Mouse (Mus musculus): Measurements from ENCODE around the gene Taar7f. TPM values are rescaled to one million over a fixed set of nuclear protein-coding genes. Genes with fewer than 3 reads are reported as not detected.
"Not testable (repeated sequence)": the region's sequence is repeated elsewhere in the genome, so short reads cannot be mapped to it uniquely, and the experiment has no call there.

The Taar7f gene
- polyA plus RNA-seq, 1 experiment: not detected

GRCm38 (mm10) chr10:24080166-24080565, 30.9 kb downstream of the Taar7f start:
- H3K4me3 ChIP-seq (ENCODE audit: insufficient read depth, poor library complexity, severe bottlenecking): no peak overlapping the region
- no peaks in the 10 kb centered on the region for H3K79me2 ChIP-seq (ENCODE audit: control insufficient read depth, insufficient read depth)

GRCm38 (mm10) chr10:24085936-24086335, 36.6 kb downstream of the Taar7f start:
- H3K27me3 ChIP-seq (ENCODE audit: control insufficient read depth, insufficient read depth, insufficient read length): peaks cover 3% of the 10 kb centered on the region
- H3K79me2 ChIP-seq (ENCODE audit: control insufficient read depth, insufficient read depth): no peaks in the 10 kb centered on the region
- H3K36me3 ChIP-seq (ENCODE audit: control insufficient read depth, insufficient read depth): no peaks in the 10 kb centered on the region
- TF ChIP-seq USF1 (IDR thresholded peaks at IDR 0.05; ENCODE audit: low read depth) (no peak), MYOG (IDR thresholded peaks at IDR 0.05; ENCODE audit: control insufficient read depth, extremely low read depth, insufficient read length) (no peak), CTCF (IDR thresholded peaks at IDR 0.05; ENCODE audit: control insufficient read depth, insufficient read depth, insufficient read length) (no peak), FOSL1 (IDR thresholded peaks at IDR 0.05; ENCODE audit: insufficient read depth, low read length, poor library complexity, severe bottlenecking) (no peak), MAX (IDR thresholded peaks at IDR 0.05) (no peak), MYOD1 (IDR thresholded peaks at IDR 0.05; ENCODE audit: control insufficient read depth, insufficient read length, low read depth) (no peak), CEBPB (IDR thresholded peaks at IDR 0.05; ENCODE audit: low read depth) (no peak)
- H3K4me3 ChIP-seq (ENCODE audit: insufficient read depth, poor library complexity, severe bottlenecking): no peak overlapping the region
- no peak overlapping the region for H3ac ChIP-seq (ENCODE audit: control insufficient read depth, insufficient read length, low read depth)
- no peaks in the 10 kb centered on the region for H3K79me3 ChIP-seq (ENCODE audit: low read depth)

More at GRCm38 (mm10) chr10:24080166-24080565, 30.9 kb downstream of the Taar7f start:
- no peak overlapping the region for H3ac ChIP-seq (ENCODE audit: control insufficient read depth, insufficient read length, low read depth)
- peaks cover 3% of the 10 kb centered on the region for H3K27me3 ChIP-seq (ENCODE audit: control insufficient read depth, insufficient read depth, insufficient read length)
- TF ChIP-seq MYOG (IDR thresholded peaks at IDR 0.05; ENCODE audit: control insufficient read depth, extremely low read depth, insufficient read length) (no peak), MAX (IDR thresholded peaks at IDR 0.05) (no peak), CTCF (IDR thresholded peaks at IDR 0.05; ENCODE audit: control insufficient read depth, insufficient read depth, insufficient read length) (no peak), USF1 (IDR thresholded peaks at IDR 0.05; ENCODE audit: low read depth) (no peak), FOSL1 (IDR thresholded peaks at IDR 0.05; ENCODE audit: insufficient read depth, low read length, poor library complexity, severe bottlenecking) (no peak)
- no peaks in the 10 kb centered on the region for H3K79me3 ChIP-seq (ENCODE audit: low read depth)
- H3K36me3 ChIP-seq (ENCODE audit: control insufficient read depth, insufficient read depth): no peaks in the 10 kb centered on the region

- no peaks in the 10 kb centered on the region for H3K36me3 ChIP-seq (ENCODE audit: control insufficient read depth, insufficient read depth)
- H3K79me3 ChIP-seq (ENCODE audit: low read depth): no peaks in the 10 kb centered on the region
- H3K27me3 ChIP-seq (ENCODE audit: control insufficient read depth, insufficient read depth, insufficient read length): peaks cover 3% of the 10 kb centered on the region
- TF ChIP-seq USF1 (IDR thresholded peaks at IDR 0.05; ENCODE audit: low read depth): no peak
- no peak overlapping the region for H3ac ChIP-seq (ENCODE audit: control insufficient read depth, insufficient read length, low read depth)
- H3K4me3 ChIP-seq (ENCODE audit: insufficient read depth, poor library complexity, severe bottlenecking): no peak overlapping the region
- no peaks in the 10 kb centered on the region for H3K79me2 ChIP-seq (ENCODE audit: control insufficient read depth, insufficient read depth)
Measured at GRCm38 (mm10) chr10:24086555-24086954, 37.2 kb downstream of the Taar7f start.

- no peaks in the 10 kb centered on the region for H3K79me2 ChIP-seq (ENCODE audit: control insufficient read depth, insufficient read depth)
- TF ChIP-seq FOSL1 (IDR thresholded peaks at IDR 0.05; ENCODE audit: insufficient read depth, low read length, poor library complexity, severe bottlenecking) (no peak), USF1 (IDR thresholded peaks at IDR 0.05; ENCODE audit: low read depth) (no peak), MYOG (IDR thresholded peaks at IDR 0.05; ENCODE audit: control insufficient read depth, extremely low read depth, insufficient read length) (no peak), CTCF (IDR thresholded peaks at IDR 0.05; ENCODE audit: control insufficient read depth, insufficient read depth, insufficient read length) (no peak), CEBPB (IDR thresholded peaks at IDR 0.05; ENCODE audit: low read depth) (no peak), MAX (IDR thresholded peaks at IDR 0.05) (no peak), MYOD1 (IDR thresholded peaks at IDR 0.05; ENCODE audit: control insufficient read depth, insufficient read length, low read depth) (no peak)
- no peaks in the 10 kb centered on the region for H3K79me3 ChIP-seq (ENCODE audit: low read depth)
- H3ac ChIP-seq (ENCODE audit: control insufficient read depth, insufficient read length, low read depth): no peak overlapping the region
- H3K27me3 ChIP-seq (ENCODE audit: control insufficient read depth, insufficient read depth, insufficient read length): peaks cover 3% of the 10 kb centered on the region
- H3K36me3 ChIP-seq (ENCODE audit: control insufficient read depth, insufficient read depth): no peaks in the 10 kb centered on the region
- no peak overlapping the region for H3K4me3 ChIP-seq (ENCODE audit: insufficient read depth, poor library complexity, severe bottlenecking)
Measured at GRCm38 (mm10) chr10:24087168-24087567, 37.9 kb downstream of the Taar7f start.

- no peak within 1 kb of the TSS for H3K4me3 ChIP-seq (ENCODE audit: insufficient read depth, poor library complexity, severe bottlenecking)
- no peak for TF ChIP-seq MYOG (IDR thresholded peaks at IDR 0.05; ENCODE audit: control insufficient read depth, extremely low read depth, insufficient read length)
- no peak for TF ChIP-seq USF1 (IDR thresholded peaks at IDR 0.05; ENCODE audit: low read depth)
- TF ChIP-seq MAX (IDR thresholded peaks at IDR 0.05): no peak
- no peak for TF ChIP-seq CEBPB (IDR thresholded peaks at IDR 0.05; ENCODE audit: low read depth)
- TF ChIP-seq MYOD1 (IDR thresholded peaks at IDR 0.05; ENCODE audit: control insufficient read depth, insufficient read length, low read depth): no peak
- no peak for TF ChIP-seq CTCF (IDR thresholded peaks at IDR 0.05; ENCODE audit: control insufficient read depth, insufficient read depth, insufficient read length)
- no peak for TF ChIP-seq FOSL1 (IDR thresholded peaks at IDR 0.05; ENCODE audit: insufficient read depth, low read length, poor library complexity, severe bottlenecking)
Measured at GRCm38 (mm10) chr10:24092194-24092593, 42.9 kb downstream of the Taar7f start, which contains the start of gene Taar8b. Taar8b (minus strand) TSS chr10:24092294.

GRCm38 (mm10) chr10:24097010-24097409, 47.7 kb downstream of the Taar7f start:
- H3K36me3 ChIP-seq (ENCODE audit: control insufficient read depth, insufficient read depth); H3K27me3 ChIP-seq (ENCODE audit: control insufficient read depth, insufficient read depth, insufficient read length); H3K79me2 ChIP-seq (ENCODE audit: control insufficient read depth, insufficient read depth); H3K79me3 ChIP-seq (ENCODE audit: low read depth); H3ac ChIP-seq (ENCODE audit: control insufficient read depth, insufficient read length, low read depth); H3K4me3 ChIP-seq (ENCODE audit: insufficient read depth, poor library complexity, severe bottlenecking): not testable (repeated sequence)

More at GRCm38 (mm10) chr10:24092194-24092593, 42.9 kb downstream of the Taar7f start, which contains the start of gene Taar8b:
- H3ac ChIP-seq (ENCODE audit: control insufficient read depth, insufficient read length, low read depth): no peak within 1 kb of the TSS
- no peaks in the 10 kb centered on the region for H3K36me3 ChIP-seq (ENCODE audit: control insufficient read depth, insufficient read depth)
- no peaks in the 10 kb centered on the region for H3K79me3 ChIP-seq (ENCODE audit: low read depth)
- no peaks in the 10 kb centered on the region for H3K27me3 ChIP-seq (ENCODE audit: control insufficient read depth, insufficient read depth, insufficient read length)
- no peaks in the 10 kb centered on the region for H3K79me2 ChIP-seq (ENCODE audit: control insufficient read depth, insufficient read depth)

Other genes starting within 250 kb of the Taar7f start
- gene Vnn3, start 198.0 kb upstream of the Taar7f start, polyA plus RNA-seq (2012; fragmentation: generic; extraction: Trizol): not detected
- 0.16 TPM for gene Vnn1, start 154.8 kb upstream of the Taar7f start, polyA plus RNA-seq (2012; fragmentation: generic; extraction: Trizol)
- not detected for gene Taar1, start 129.2 kb upstream of the Taar7f start, polyA plus RNA-seq (2012; fragmentation: generic; extraction: Trizol)
- gene Taar2, start 110.9 kb upstream of the Taar7f start, polyA plus RNA-seq (2012; fragmentation: generic; extraction: Trizol): not detected
- gene Taar3, start 100.0 kb upstream of the Taar7f start, polyA plus RNA-seq (2012; fragmentation: generic; extraction: Trizol): not detected
- gene Taar4, start 89.0 kb upstream of the Taar7f start, polyA plus RNA-seq (2012; fragmentation: generic; extraction: Trizol): not detected
- gene Taar5, start 78.8 kb upstream of the Taar7f start, polyA plus RNA-seq (2012; fragmentation: generic; extraction: Trizol): not detected
- not detected for gene Taar6, start 63.9 kb upstream of the Taar7f start, polyA plus RNA-seq (2012; fragmentation: generic; extraction: Trizol)
- gene Taar7a, start 56.0 kb upstream of the Taar7f start, polyA plus RNA-seq (2012; fragmentation: generic; extraction: Trizol): not detected
- gene Taar7b, start 49.6 kb upstream of the Taar7f start, polyA plus RNA-seq (2012; fragmentation: generic; extraction: Trizol): not detected
- gene Taar7d, start 22.3 kb upstream of the Taar7f start, polyA plus RNA-seq (2012; fragmentation: generic; extraction: Trizol): not detected
- not detected for gene Taar7e, start 11.9 kb upstream of the Taar7f start, polyA plus RNA-seq (2012; fragmentation: generic; extraction: Trizol)
- gene Taar8a, start 27.0 kb downstream of the Taar7f start, polyA plus RNA-seq (2012; fragmentation: generic; extraction: Trizol): not detected
- not detected for gene Taar8b, start 42.8 kb downstream of the Taar7f start, polyA plus RNA-seq (2012; fragmentation: generic; extraction: Trizol)
- gene Taar8c, start 52.4 kb downstream of the Taar7f start, polyA plus RNA-seq (2012; fragmentation: generic; extraction: Trizol): not detected
- not detected for gene Taar9, start 60.0 kb downstream of the Taar7f start, polyA plus RNA-seq (2012; fragmentation: generic; extraction: Trizol)
- gene Stx7, start 99.8 kb downstream of the Taar7f start, polyA plus RNA-seq (2012; fragmentation: generic; extraction: Trizol): 29.9 TPM
- not detected for gene Moxd1, start 174.0 kb downstream of the Taar7f start, polyA plus RNA-seq (2012; fragmentation: generic; extraction: Trizol)

All from C2C12 (cell line).